Mouse (Mus musculus): Measurements from ENCODE around the gene Slc9a9.

The Slc9a9 gene

DNA sequence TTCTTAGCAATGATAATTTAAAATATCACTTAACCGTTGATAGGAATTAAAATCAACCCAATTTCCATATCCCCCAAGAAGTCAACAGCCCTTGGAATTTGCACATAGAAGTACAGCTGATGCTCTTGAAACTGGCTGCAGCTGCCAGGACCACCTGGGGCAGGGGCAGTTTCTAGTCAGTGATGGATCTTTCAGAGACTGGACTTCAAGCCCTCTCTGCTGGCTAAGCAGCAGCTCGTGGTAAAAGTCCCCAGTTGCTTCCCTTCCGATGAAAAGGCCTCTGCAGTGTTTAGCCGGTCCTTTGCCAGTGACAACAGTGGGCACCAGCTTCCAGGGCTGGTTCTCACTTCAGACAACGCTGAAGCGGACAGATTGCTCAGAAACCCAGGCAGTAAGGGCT is 62.4 kb downstream of the Slc9a9 start:
- DNase-seq (ENCODE audit: extremely low spot score, low read depth, low spot score), result no peak

DNA sequence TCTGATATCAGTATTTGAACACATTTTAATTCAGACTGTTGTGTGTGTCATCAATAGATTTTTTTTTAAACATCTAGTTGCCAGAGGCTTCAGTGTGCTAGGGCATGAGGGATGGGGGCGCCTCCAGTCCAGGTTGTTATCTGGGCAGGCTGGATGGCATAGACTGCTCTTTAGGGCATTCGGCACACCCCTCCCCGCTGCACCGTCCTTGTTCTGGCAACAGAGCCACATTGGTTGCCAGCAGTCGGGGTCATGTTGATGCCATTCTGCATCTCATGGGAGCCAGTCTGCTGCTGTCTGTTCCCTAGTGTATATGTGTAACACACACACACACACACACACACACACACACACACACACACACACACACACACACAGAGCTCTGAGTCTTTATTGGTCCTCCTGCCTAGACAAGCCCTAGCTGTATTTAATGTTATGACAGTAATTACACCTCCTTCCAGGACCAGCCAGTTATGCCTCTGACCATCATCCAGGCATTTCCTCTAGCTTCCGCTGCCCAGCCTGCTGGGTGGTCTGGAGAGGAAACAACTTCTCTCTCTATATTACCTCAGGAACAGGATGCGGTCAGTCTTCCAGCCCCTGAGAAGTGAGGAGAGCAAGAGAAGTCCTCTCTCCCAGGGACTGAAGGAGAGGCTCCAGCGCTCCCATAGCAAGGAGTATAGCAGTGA is 63.0 kb downstream of the Slc9a9 start:
- no peak for DNase-seq (ENCODE audit: extremely low spot score, low read depth, low spot score)

DNA sequence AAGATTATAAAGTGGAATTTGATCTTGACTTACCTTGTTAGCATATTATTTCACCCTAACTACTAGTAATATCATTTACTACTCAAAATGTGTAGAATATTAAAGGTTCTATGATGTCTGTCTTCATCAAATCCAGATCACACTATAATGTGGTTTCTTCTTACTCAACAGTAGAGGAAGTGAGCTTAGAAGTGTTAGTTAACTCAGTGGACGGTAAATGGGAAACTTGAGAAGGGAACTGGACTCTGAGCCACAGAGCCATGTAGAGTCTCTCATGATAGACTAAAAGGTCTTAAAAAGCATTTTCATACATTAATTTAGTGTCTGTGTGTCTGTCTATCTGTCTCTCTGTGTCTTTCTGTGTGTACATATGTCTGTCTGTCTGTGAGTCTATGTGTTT is 64.6 kb downstream of the Slc9a9 start:
- DNase-seq (ENCODE audit: extremely low spot score, low read depth, low spot score), result no peak

DNA sequence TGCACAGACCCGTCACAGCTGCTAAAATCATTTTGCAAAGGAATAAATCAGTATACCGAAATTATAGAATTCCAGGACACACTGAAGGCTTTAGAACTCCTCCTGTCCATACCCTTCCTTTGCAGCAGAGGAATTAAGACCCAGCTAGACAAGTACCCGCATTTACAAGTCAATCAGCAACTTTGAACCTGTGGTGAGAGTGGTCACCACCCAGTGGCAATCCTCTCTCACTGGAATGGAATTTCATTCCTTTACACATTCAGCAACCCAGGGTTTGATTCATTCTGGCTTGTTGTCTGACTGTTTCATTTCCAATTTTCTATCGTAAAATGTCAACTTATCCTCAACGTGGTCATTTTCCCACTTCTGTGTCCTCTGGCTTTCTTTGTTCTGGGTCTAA is 67.5 kb downstream of the Slc9a9 start:
- DNase-seq (ENCODE audit: extremely low spot score, low read depth, low spot score), result no peak

DNA sequence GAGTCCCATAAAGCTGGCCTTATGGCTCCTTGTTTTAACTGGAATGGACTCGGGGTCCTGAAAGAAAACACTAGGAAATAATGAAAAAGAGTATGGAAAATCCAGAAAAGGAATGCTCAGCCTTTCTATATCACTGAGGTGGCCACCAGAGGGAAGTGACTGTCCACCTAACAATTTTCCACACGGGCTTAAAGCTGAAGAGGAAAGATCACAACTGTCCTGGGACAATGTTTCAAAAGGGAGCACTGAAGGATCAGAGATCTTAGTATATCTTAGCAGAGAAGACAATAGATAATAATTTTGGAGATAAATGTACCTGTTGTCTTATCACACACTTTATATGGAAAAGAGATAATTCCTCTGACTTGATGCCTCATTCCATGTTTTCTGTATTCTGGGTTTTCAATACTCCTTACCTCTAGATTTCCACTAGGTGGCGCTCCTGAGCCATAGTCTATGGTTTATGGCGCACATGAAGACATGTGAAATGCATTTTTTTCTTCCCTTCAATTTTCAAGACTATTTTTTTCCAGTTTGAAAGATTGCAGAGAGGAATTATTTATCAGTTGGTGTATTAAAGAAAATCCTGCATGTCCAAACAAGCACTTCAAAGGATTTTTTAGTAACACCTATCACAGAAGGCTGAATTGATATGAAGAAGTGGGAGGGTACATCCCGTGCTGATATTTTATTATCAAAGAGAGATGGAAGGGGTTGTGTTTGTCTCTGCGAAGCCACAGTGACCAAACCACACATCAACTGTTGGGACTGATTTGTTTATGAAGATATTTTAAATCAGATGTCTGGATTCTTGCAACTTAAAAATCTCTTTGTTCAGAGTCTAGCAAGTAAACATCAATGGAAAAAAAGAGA is 69.1 kb downstream of the Slc9a9 start:
- DNase-seq (ENCODE audit: extremely low spot score, low read depth, low spot score), result peak; percentile 70

DNA sequence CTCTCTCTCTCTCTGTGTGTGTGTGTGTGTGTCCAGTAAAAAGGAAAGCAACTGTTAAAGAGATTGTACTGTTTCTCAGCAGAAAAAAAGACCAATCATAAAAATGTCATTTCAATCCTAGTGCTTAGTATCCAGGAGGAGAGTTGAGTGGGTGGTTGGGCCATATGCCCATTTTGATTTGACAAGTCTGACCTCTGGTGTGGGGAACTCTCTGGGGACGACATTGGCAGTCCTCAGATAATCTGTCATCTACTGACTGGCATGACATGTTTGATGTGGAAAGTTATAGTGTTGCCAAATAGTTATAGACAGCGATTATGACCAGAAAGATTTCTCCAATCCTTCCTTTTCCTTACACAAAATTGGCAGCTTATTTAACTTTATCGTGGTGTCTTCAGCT is 71.1 kb downstream of the Slc9a9 start:
- DNase-seq (ENCODE audit: extremely low spot score, low read depth, low spot score), result no peak

DNA sequence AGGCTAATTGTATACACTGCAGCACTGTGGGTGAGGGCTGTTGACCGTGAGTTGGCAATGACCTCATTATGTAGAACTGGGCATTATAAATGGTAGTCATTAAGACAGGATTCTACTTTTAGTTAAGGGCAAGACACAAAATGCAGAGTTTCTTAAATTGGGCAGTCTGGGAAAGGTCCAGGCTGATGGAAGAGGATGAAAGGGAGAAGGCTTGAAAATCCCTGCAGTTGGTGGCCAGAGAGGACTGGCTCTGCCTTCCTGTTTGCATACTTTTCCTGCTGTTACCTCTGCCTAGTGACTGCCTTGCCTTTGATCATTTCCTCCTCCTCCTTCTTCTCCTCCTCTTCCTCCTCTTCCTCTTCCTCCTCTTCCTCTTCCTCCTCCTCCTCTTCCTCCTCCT is 73.6 kb downstream of the Slc9a9 start:
- no peak for DNase-seq (ENCODE audit: extremely low spot score, low read depth, low spot score)

DNA sequence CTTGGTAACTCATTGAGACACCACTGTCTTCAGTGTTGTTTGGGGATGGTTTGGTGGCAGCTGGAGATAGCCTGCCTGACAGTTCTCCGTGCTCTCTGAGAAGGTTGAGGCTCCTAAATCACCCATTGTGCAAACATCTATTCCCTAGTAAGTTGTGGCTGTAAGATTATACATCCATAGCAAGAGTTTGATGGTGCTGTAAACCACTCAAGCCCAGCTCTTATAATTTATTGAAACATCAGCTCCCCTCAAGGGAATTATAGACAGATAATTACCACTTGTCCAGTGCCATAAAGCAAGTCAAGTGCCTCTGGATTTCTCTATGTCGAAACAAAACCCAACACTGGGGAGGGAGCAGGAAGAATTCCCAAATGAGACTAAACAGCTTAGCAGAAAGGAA is 78.8 kb downstream of the Slc9a9 start:
- DNase-seq (ENCODE audit: extremely low spot score, low read depth, low spot score), result no peak

DNA sequence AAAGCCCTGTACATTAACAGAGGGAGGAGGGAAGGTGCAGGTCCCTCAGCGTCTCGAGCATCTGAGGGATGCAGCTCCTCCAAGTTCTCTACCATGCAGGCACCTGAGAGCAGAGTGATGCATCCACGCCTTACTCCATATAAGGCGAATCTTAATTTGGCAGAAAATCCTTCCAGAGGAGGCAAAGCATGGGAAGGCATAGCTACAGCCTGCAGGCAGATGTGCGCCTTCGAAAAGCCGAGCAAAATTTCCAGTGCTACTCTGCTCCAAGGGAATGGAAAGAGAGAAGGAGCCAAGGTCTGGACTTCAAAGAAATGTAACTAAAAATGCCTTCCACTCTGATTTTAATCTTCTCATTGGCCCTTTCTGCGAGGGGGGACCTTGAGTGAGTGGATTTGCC is 80.5 kb downstream of the Slc9a9 start:
- no peak for DNase-seq (ENCODE audit: extremely low spot score, low read depth, low spot score)

DNA sequence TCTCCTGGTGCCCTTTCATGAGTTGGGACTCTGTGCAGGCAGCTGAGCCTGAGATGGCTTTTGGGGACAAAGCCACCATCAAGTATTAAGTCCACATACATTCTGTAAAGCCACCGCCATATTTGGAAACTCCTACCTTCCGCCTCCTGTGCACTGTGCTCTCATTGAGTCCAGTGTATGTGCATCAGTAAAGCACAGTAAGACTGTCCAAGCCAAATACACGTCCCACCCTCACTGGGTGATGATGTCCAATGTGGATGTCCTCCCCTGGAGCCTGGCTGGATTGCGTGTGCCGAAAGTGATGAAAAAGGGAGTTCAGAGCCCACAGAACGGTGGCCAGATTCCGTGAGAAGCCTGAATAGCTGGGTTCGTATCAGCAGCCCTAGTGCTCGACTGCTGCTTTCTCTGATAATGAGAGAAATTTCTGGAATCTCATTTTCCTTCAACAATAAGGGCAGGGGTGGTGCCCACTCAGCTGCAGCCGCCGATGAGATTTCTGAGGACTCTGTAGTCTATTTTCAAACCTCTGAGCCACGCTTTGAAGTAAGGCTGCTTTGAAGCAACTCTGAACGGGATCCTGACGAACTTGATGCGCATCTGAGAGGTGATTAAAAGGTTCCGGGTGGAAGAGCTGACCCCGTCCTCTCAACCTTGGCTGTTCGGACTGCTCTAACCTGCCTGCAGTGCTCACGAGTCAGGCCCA is 81.4 kb downstream of the Slc9a9 start:
- no peak for DNase-seq (ENCODE audit: extremely low spot score, low read depth, low spot score)

DNA sequence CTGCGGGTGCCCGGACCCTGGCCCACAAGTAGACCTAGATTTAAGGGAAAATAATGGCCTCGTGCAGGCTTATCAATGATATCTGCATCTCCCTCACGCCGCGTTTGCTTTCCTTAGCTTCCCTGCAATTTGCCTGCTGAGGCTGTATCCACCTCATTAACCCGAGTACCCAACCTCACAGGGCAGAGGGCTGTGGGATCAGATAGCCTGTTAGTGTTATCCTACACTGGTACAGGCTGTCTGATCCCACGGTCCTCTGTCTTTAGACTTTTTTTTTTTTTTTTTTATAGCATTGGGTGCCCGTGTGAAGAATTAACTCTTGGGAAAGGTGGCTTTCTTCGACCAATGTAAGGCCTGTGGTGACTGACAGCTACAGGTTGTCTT is 81.9 kb downstream of the Slc9a9 start:
- no peak for DNase-seq (ENCODE audit: extremely low spot score, low read depth, low spot score)

DNA sequence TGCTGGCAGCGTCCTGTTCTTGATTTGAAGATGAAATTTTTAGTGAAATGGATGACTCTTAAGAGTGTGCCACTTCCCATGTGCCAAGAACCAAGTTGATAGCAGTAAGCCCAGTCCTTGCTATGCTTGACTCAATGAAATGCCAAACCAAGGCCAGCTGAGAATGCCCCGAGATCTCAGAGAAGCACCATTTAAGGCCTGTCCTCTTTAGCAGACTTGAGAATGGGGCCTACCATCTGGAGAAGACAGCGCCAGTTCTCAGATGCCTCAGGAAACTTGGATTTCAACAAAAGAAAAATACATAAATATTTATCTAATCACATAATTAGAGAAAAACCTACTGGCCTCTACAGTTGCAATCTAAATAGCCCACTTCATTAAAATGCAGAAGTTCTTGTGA is 82.4 kb downstream of the Slc9a9 start:
- DNase-seq (ENCODE audit: extremely low spot score, low read depth, low spot score), result no peak

DNA sequence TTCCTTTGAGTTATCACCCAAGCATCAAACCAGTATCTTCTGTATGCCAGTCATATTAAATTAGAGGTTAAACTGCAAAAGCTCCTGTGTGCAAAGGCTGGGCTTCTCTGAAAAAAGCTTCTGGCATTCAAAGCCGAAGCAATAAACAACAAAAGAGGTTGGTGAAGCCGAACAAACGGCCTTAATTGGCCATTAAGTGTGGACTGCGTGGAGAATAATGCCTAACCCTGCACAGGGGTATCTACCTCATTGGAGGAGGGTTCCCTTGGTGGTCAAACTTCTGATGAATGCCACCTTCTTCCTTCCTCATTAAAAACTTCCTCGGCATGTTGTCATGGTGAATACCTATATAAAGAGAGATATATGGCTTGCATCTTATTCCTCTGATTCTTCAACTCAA is 90.2 kb downstream of the Slc9a9 start:
- DNase-seq (ENCODE audit: extremely low spot score, low read depth, low spot score), result no peak

DNA sequence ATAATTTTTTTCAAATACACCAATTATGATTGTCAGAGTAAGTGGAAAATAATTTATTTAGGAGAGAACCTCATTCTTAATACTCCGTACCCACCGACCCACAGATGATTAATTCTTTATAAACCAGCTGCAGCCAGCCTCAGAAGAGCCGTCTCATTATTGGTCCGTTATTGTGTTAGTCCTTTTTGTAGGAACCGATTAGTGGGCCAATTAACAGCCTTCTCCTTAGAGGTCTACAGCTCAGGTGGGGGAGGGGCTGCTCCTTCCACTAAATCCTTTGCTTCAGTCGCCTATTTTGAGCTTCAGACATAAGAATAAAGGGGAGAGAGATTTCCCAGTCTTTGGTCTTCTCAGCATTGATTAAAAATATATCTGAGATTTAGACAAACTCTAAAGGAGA is 98.4 kb downstream of the Slc9a9 start:
- DNase-seq (ENCODE audit: extremely low spot score, low read depth, low spot score), result no peak

DNA sequence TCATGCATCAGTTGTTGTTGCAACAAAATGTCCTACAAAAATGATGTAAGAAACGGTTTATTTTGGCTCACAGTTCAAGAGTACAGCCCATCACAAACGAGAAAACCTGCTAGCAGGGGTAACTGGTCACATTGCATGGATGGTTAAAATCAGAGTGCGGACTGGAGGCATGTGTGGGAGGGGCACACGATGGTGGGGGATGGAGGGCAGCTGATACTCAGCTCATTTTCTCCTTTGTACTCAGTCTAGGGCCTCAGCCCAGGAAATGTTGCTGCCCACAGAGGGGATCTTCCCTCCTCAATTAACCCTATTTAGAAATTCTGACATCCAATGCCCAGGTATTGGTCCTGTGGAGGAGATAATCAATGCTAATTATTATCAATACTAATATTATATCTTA is 98.8 kb downstream of the Slc9a9 start:
- DNase-seq (ENCODE audit: extremely low spot score, low read depth, low spot score), result no peak

DNA sequence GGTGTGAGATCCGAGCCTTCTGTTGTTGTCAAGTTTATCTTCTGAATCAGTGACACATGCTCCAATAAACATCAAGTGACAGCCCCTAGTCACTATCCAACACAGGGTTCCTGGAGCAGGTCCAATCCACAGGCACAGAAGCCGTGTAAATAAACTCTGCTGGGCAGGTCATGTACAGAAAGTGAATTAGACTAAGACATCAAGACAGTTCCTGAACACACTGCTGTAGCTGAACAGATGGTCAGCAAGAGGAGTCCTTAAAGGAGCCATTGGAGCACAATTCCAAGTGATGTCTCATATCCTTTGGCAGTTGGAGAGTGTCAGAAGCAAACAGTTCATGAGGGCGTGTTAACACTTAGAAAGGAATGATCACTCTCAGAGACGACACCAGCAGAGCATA is 103.6 kb downstream of the Slc9a9 start:
- DNase-seq (ENCODE audit: extremely low spot score, low read depth, low spot score), result no peak

DNA sequence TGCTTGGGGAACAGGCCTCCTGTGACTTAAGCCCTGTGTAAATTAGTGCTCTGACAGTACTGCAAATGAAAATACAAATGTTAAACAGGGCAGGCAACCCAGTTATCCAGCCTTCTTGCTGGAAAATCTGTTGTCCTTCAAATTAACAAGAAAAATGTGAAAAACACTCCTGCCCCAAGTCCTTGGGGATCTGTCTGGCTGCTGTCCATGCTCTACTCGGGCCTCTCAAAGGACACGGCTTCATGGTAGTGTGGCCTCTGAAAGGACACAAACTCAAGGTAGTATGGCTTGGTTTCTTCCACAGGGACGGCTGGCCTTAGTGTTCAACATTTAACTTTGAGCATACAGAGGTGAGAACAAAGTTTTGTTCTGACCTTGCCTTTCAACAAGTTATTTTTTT is 118.6 kb downstream of the Slc9a9 start:
- DNase-seq (ENCODE audit: extremely low spot score, low read depth, low spot score), result no peak

DNA sequence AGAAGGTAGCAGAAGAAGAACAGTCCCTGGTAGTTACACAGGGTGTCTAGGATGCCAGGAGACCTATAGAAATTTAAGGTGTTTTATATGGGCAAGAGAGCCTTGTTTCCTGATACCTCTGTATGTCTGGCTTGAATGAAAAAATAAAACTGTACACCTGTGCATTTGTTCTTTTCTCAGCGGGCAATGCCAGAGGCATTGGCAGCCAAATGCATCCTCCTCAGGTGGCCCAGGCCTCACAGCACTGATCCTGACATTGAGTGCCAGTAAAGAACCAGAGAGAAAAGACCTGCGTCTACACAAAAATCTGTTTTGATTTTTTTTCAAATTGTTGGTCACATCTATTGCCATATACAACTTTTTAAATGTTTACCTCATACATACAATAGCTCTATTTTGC is 121.3 kb downstream of the Slc9a9 start:
- DNase-seq (ENCODE audit: extremely low spot score, low read depth, low spot score), result no peak

DNA sequence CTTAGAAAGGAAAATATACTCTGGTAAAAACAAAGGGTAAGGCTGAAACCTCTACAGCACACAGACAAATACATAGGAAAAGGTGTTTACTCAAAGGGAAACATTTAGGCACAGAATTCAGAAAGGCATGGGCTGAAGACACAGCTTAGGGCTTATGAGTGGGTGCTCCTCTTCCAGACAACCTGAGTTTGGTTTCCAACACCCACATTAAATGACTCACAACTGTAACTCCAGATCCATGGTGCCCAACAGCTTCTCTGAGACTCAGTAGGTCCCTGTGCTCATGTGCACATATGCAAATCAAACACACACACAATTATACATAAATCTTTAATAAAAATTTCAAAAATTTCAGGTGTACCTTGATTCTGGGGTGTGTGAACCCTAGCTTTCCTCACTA is 133.4 kb downstream of the Slc9a9 start:
- no peak for DNase-seq (ENCODE audit: extremely low spot score, low read depth, low spot score)

DNA sequence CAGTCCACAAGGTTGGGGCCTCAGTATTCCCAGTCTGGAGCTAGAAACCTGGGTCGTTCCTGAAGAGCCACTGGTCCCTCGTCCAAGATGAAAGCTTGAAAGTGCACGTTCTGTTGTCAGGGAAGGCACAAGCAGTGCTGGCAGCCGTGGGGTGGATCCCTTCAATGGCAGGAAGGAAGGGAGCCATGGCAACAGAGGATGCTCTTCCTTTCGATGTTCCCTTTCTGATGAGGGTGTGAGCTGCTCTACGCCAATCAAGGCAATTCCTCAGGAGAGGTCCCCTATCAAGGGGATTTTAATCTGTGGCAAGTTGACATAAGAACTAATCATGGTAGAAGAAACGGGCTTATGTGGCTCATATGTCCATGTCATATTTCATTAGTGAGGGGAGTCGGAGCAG is 135.8 kb downstream of the Slc9a9 start:
- DNase-seq (ENCODE audit: extremely low spot score, low read depth, low spot score), result no peak

DNA sequence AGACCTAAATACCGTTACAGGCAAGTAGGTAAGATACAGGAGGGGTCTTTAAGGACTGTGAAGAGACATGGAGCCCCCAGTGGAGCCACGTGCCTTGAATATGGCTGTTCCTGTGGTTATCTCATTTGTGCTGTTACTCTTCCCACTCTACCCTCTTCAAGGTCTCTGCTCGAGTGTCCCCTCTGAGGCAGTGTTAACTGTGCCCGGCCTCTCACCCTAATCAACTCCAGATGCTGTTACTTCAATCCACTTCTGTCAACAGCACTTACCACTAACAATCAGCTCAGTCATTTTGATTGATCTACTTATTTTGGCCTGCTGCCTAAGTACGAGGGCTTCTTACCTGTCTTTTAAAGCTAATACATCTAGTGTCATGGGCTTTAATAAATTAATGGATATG is 145.8 kb downstream of the Slc9a9 start:
- no peak for DNase-seq (ENCODE audit: extremely low spot score, low read depth, low spot score)

DNA sequence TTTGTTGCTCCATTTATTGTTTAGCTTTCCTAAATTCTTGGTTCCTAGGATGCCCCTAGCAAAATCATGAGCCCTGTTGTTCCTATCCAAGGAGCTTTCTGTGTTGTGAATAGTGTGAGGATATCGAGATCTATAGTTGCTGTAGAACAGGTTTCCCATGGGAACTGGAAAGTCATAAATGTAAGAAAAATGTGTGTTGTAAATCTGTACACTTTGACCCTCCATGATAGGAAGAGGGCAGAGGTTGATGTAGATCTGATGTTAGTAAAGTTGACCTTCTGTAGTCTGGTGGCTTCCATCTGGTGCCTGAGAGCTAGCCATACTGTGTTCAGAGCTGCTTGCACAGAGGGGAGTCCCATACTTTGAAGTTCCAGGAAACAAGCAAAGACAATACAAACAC is 151.6 kb downstream of the Slc9a9 start:
- DNase-seq (ENCODE audit: extremely low spot score, low read depth, low spot score), result no peak

Data from hindlimb bud, embryonic 11.5 days (tissue).